Mouse (Mus musculus) layer of hippocampus, postnatal 36 days (tissue): ENCODE data around the gene Gm11168. TPM values are rescaled to one million over a fixed set of nuclear protein-coding genes. Genes with fewer than 3 reads are reported as not detected.
A peak's percentile ranks its signal among the peaks of the same experiment; 100 is the strongest.
"Not testable (repeated sequence)": the region's sequence is repeated elsewhere in the genome, so short reads cannot be mapped to it uniquely, and the experiment has no call there.

Experiments
- DNase-seq, 2 experiments: peaks; one replicate each; pipeline ENCODE4 v3.0.0; 2022
- microRNA-seq, 2 experiments: library from miRNA; unstranded; fragments of <30 nt; microRNA quantifications; one replicate each; pipeline ENCODE4 v1.2.0; 2021
- total RNA-seq, 2 experiments: library from RNA; stranded (reverse); gene quantifications; 2 replicates each; pipeline ENCODE4 v1.2.3; 2021

Gene Gm11168
- total RNA-seq, 2 experiments from 2014 or later: not detected

DNA sequence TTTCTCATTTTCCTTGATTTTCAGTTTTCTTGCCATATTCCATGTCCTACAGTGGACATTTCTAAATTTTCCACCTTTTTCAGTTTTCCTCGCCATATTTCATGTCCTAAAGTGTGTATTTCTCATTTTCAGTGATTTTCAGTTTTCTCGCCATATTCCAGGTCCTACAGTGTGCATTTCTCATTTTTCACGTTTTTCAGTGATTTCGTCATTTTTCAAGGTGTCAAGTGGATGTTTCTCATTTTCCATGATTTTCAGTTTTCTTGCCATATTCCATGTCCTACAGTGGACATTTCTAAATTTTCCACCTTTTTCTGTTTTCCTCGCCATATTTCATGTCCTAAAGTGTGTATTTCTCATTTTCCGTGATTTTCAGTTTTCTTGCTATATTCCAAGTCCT, 22.5 kb downstream of the Gm11168 start:
- DNase-seq: peak; percentile 44 to 51

DNA sequence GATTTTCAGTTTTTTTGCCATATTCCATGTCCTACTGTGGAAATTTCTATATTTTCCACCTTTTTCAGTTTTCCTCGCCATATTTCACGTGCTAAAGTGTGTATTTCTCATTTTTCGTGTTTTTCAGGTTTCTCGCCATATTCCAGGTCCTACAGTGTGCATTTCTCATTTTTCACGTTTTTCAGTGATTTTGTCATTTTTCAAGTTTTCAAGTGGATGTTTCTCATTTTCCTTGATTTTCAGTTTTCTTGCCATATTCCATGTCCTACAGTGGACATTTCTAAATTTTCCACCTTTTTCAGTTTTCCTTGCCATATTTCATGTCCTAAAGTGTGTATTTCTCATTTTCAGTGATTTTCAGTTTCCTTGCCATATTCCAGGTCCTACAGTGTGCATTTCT, 23.0 kb downstream of the Gm11168 start:
- DNase-seq: not testable (repeated sequence)

DNA sequence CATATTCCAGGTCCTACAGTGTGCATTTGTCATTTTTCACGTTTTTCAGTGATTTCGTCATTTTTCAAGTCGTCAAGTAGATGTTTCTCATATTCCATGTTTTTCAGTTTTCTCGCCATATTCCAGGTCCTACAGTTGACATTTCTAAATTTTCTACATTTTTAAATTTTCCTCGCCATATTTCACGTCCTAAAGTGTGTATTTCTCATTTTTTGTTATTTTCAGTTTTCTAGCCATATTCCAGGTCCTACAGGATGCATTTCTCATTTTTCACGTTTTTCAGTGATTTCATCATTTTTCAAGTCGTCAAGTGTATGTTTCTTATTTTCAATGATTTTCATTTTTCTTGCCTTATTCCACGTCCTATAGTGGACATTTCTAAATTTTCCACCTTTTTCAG, 23.6 kb downstream of the Gm11168 start:
- not testable (repeated sequence) for DNase-seq

DNA sequence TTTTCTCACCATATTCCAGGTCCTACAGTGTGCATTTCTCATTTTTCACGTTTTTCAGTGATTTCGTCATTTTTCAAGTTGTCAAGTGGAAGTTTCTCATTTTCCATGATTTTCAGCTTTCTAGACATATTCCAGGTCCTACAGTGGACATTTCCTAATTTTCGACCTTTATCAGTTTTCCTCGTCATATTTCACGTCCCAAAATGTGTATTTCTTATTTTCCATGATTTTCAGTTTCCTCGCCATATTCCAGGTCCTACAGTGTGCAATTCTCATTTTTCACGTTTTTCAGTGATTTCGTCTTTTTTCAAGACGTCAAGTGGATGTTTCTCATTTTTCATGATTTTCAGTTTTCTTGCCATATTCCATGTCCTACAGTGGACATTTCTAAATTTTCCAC, 24.1 kb downstream of the Gm11168 start:
- not testable (repeated sequence) for DNase-seq

DNA sequence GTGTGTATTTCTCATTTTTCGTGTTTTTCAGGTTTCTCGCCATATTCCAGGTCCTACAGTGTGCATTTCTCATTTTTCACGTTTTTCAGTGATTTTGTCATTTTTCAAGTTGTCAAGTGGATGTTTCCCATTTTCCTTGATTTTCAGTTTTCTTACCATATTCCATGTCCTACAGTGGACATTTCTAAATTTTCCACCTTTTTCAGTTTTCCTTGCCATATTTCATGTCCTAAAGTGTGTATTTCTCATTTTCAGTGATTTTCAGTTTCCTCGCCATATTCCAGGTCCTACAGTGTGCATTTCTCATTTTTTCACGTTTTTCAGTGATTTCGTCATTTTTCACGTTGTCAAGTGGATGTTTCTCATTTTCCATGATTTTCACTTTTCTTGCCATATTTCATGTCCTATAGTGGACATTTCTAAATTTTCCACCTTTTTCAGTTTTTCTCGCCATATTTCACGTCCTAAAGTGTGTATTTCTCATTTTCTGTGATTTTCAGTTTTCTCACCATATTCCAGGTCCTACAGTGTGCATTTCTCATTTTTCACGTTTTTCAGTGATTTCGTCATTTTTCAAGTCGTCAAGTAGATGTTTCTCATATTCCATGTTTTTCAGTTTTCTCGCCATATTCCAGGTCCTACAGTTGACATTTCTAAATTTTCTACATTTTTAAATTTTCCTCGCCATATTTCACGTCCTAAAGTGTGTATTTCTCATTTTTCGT, 26.3 kb downstream of the Gm11168 start:
- DNase-seq: peak; percentile 16 to 24

DNA sequence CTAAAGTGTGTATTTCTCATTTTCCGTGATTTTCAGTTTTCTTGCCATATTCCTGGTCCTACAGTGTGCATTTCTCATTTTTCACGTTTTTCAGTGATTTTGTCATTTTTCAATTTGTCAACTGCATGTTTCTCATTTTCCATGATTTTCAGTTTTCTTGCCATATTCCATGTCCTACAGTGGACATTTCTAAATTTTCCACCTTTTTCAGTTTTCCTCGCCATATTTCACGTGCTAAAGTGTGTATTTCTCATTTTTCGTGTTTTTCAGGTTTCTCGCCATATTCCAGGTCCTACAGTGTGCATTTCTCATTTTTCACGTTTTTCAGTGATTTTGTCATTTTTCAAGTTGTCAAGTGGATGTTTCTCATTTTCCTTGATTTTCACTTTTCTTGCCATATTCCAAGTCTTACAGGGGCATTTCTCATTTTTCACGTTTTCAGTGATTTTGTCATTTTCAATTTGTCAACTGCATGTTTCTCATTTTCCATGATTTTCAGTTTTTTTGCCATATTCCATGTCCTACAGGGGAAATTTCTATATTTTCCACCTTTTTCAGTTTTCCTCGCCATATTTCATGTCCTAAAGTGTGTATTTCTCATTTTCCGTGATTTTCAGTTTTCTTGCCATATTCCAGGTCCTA, 27.7 kb downstream of the Gm11168 start:
- DNase-seq: not testable (repeated sequence)

DNA sequence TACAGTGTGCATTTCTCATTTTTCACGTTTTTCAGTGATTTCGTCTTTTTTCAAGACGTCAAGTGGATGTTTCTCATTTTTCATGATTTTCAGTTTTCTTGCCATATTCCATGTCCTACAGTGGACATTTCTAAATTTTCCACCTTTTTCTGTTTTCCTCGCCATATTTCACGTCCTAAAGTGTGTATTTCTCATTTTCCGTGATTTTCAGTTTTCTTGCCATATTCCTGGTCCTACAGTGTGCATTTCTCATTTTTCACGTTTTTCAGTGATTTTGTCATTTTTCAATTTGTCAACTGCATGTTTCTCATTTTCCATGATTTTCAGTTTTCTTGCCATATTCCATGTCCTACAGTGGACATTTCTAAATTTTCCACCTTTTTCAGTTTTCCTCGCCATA, 31.2 kb downstream of the Gm11168 start, which contains the start of gene Gm17535:
Gene Gm17535, plus strand, starts transcription at position 301 of the 400 bp plus-strand sequence.
- DNase-seq: not testable (repeated sequence)

DNA sequence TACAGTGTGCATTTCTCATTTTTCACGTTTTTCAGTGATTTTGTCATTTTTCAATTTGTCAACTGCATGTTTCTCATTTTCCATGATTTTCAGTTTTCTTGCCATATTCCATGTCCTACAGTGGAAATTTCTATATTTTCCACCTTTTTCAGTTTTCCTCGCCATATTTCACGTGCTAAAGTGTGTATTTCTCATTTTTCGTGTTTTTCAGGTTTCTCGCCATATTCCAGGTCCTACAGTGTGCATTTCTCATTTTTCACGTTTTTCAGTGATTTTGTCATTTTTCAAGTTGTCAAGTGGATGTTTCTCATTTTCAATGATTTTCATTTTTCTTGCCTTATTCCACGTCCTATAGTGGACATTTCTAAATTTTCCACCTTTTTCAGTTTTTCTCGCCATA, 33.4 kb downstream of the Gm11168 start, which contains the start of gene Gm10715:
Gene Gm10715, plus strand, starts transcription at position 301 of the 400 bp plus-strand sequence.
- not testable (repeated sequence) for DNase-seq

DNA sequence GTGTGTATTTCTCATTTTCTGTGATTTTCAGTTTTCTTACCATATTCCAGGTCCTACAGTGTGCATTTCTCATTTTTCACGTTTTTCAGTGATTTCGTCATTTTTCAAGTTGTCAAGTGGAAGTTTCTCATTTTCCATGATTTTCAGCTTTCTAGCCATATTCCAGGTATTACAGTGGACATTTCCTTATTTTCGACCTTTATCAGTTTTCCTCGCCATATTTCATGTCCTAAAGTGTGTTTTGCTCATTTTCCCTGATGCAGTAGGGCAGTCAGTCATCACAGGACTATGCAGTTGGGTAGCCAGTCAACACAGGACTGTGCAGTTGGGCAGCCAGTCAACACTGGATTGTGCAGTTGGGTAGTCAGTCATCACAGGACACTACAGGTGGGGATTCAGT, 35.0 kb downstream of the Gm11168 start:
- DNase-seq: not testable (repeated sequence)

Small RNAs within 50 kb of the gene (microRNA-seq; reads per million reads assigned to microRNA genes)
- gene Mir101c: 0 reads per million in 2 experiments

Other genes starting within 250 kb of the Gm11168 start
- not detected for gene Gm10722, start 2.4 kb upstream of the Gm11168 start, total RNA-seq
- not detected for gene Gm10721, start 9.8 kb downstream of the Gm11168 start, total RNA-seq
- not detected for gene Gm10720, start 12.3 kb downstream of the Gm11168 start, total RNA-seq
- under 1 TPM in 1 of 2 experiments, not detected in 1; 0.78 TPM for gene Gm10719, start 14.1 kb downstream of the Gm11168 start, total RNA-seq
- gene Gm10718, start 20.2 kb downstream of the Gm11168 start, total RNA-seq: under 1 TPM in 1 of 2 experiments, not detected in 1; 0.92 TPM
- gene Gm10717, start 22.1 kb downstream of the Gm11168 start, total RNA-seq: not detected
- gene Gm17535, start 31.3 kb downstream of the Gm11168 start, total RNA-seq: not detected
- not detected for gene Gm10715, start 33.5 kb downstream of the Gm11168 start, total RNA-seq